Mouse (Mus musculus): ENCODE measurements at regions not wholly inside any gene's neighbourhood (a gene's known extent, or its start where the extent isn't known, plus 50 kb on each side); places are given as distances from the start of the nearest gene placed in this dataset.

GRCm38 (mm10) chr6:51335314-51335713 lies 97.2 kb upstream of the Nfe2l3 start:
- TF ChIP-seq POLR2A (IDR thresholded peaks at IDR 0.05; ENCODE audit: control insufficient read depth, low read depth, low read length) (no peak), CTCF (IDR thresholded peaks at IDR 0.05; ENCODE audit: control insufficient read depth, insufficient read depth, insufficient replicate concordance, low read depth, low read length) (no peak)
